ENCODE assay signal across 8 mouse cellular contexts in the genomic region with DNA sequence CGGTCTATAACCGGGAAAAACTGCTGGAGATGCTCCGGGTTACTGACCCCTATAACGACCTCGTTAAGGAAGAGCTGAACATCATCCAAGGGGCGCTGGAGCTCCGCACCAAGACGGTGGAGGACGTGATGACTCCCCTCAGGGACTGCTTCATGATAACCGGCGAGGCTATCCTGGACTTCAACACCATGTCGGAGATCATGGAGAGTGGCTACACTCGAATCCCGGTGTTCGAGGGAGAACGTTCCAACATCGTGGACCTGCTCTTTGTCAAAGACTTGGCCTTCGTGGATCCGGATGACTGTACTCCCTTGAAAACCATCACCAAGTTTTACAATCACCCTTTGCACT. TPM values are rescaled to one million over a fixed set of nuclear protein-coding genes. Genes with fewer than 3 reads are reported as not detected.
A peak's percentile ranks its signal among the peaks of the same experiment; 100 is the strongest.
DNase-seq lines count a peak whose midpoint lies in the region; ATAC-seq and TF ChIP-seq lines count a peak whose summit lies in the region.

No protein-coding gene starts in this region.

- H3K4me1 ChIP-seq in cerebellum, adult 2 months (ENCODE audit: control insufficient read depth, insufficient read depth, low read length), result no peaks in the 10 kb centered on the region
- H3K4me1 ChIP-seq in neural tube, embryonic 11.5 days (ENCODE audit: control insufficient read depth, insufficient read depth, low read length), result peaks cover 11% of the 10 kb centered on the region; the same call in 1 of the 2 replicates
- H3K4me1 ChIP-seq in forebrain, postnatal 0 days (ENCODE audit: insufficient read depth), result peaks cover 18% of the 10 kb centered on the region
- H3K4me1 ChIP-seq in liver, embryonic 13.5 days (replicated peaks), result peaks cover 54% of the 10 kb centered on the region
- peaks cover 12% of the 10 kb centered on the region for H3K4me1 ChIP-seq in stomach, embryonic 16.5 days (ENCODE audit: control insufficient read depth, insufficient read depth, low read length)

- DNase-seq in cerebellum, adult 2 months, result peak in 1 of 2 experiments; percentile 40
- no peak for DNase-seq in cerebellum, adult 9-11 months
- DNase-seq in neural tube, embryonic 11.5 days (ENCODE audit: low spot score), result peak; percentile 52
- DNase-seq in neural tube, embryonic 10.5 days (ENCODE audit: extremely low spot score, low spot score), result no peak
- no peak for DNase-seq in forebrain, postnatal 0 days
- no peak for DNase-seq in liver, embryonic 13.5 days
- no peak for DNase-seq in frontal cortex, adult 2 months (ENCODE audit: extremely low spot score in 1 of 2, low spot score in 1 of 2)

- WGBS in cerebellum, adult 2 months, result under 1% methylated on average over 19 of the region's 19 CpGs
- under 1% methylated on average over 19 of the region's 19 CpGs for WGBS in neural tube, embryonic 11.5 days
- 3% methylated on average over 19 of the region's 19 CpGs for WGBS in forebrain, postnatal 0 days
- WGBS in liver, embryonic 13.5 days (ENCODE audit: insufficient replicate concordance), result 2% methylated on average over 19 of the region's 19 CpGs
- 5% methylated on average over 19 of the region's 19 CpGs for WGBS in stomach, embryonic 16.5 days

- no peaks in the 10 kb centered on the region for H3K27me3 ChIP-seq in cerebellum, adult 2 months (ENCODE audit: control insufficient read depth, insufficient read depth, low read length)
- peaks cover 11% of the 10 kb centered on the region for H3K27me3 ChIP-seq in neural tube, embryonic 11.5 days (ENCODE audit: control insufficient read depth, insufficient read depth, low read length)
- H3K27me3 ChIP-seq in forebrain, postnatal 0 days (ENCODE audit: insufficient read depth, low read length), result 0 out of 2 replicates have a peak, but pooled peaks cover 4% of the 10 kb centered on the region
- H3K27me3 ChIP-seq in liver, embryonic 13.5 days, result peaks cover 52% of the 10 kb centered on the region
- 0 out of 2 replicates have a peak, but pooled peaks cover 7% of the 10 kb centered on the region for H3K27me3 ChIP-seq in stomach, embryonic 16.5 days (ENCODE audit: control insufficient read depth, insufficient read depth, low read length)

- ATAC-seq in neural tube, embryonic 11.5 days (ENCODE audit: insufficient read depth, low FRiP score, low TSS enrichment), result no peak
- no peak for ATAC-seq in forebrain, postnatal 0 days
- ATAC-seq in liver, embryonic 13.5 days (ENCODE audit: low read depth), result no peak
- ATAC-seq in stomach, embryonic 16.5 days (ENCODE audit: insufficient read depth, low FRiP score), result no peak

- H3K4me3 ChIP-seq in cerebellum, adult 2 months (replicated peaks; ENCODE audit: insufficient read depth, low read depth, low read length), result peak overlapping the region; percentile 73
- peak overlapping the region; percentile 78 for H3K4me3 ChIP-seq in neural tube, embryonic 11.5 days (ENCODE audit: low read depth, low read length)
- peak overlapping the region; percentile 91 for H3K4me3 ChIP-seq in forebrain, postnatal 0 days (ENCODE audit: low read depth, low read length)
- peak overlapping the region; percentile 96 for H3K4me3 ChIP-seq in liver, embryonic 13.5 days (replicated peaks)
- H3K4me3 ChIP-seq in stomach, embryonic 16.5 days (replicated peaks; ENCODE audit: low read length), result peak overlapping the region; percentile 93

- TF ChIP-seq POLR2A in cerebellum, adult 2 months (IDR thresholded peaks at IDR 0.05; ENCODE audit: borderline replicate concordance, insufficient read depth, low read length), result 0 out of 2 replicates have a peak, but pooled peaks have one; percentile 13

- TF ChIP-seq CTCF in cerebellum, adult 2 months (IDR thresholded peaks at IDR 0.05; ENCODE audit: borderline replicate concordance, insufficient read depth, low read depth, low read length), result no peak
- TF ChIP-seq CTCF in forebrain, postnatal 0 days (IDR thresholded peaks at IDR 0.05; ENCODE audit: low read depth), result no peak

- peak overlapping the region; percentile 77; the same call in 1 of the 2 replicates for H3K9ac ChIP-seq in neural tube, embryonic 11.5 days (ENCODE audit: low read length)
- peak overlapping the region; percentile 84 for H3K9ac ChIP-seq in forebrain, postnatal 0 days
- peak overlapping the region; percentile 85 for H3K9ac ChIP-seq in liver, embryonic 13.5 days
- H3K9ac ChIP-seq in stomach, embryonic 16.5 days (ENCODE audit: low read length), result peak overlapping the region; percentile 86; the same call in 1 of the 2 replicates

- no peaks in the 10 kb centered on the region for H3K9me3 ChIP-seq in neural tube, embryonic 11.5 days (ENCODE audit: control insufficient read depth, low read length)
- H3K9me3 ChIP-seq in forebrain, postnatal 0 days (ENCODE audit: low read length), result no peaks in the 10 kb centered on the region
- H3K9me3 ChIP-seq in liver, embryonic 13.5 days (replicated peaks), result no peaks in the 10 kb centered on the region
- no peaks in the 10 kb centered on the region for H3K9me3 ChIP-seq in stomach, embryonic 16.5 days (replicated peaks; ENCODE audit: control insufficient read depth, low read length)

- H3K4me2 ChIP-seq in neural tube, embryonic 11.5 days (ENCODE audit: low read depth), result peak overlapping the region; percentile 97
- H3K4me2 ChIP-seq in forebrain, postnatal 0 days (ENCODE audit: low read depth), result peak overlapping the region; percentile 92
- H3K4me2 ChIP-seq in liver, embryonic 13.5 days, result peak overlapping the region; percentile 100
- peak overlapping the region; percentile 91 for H3K4me2 ChIP-seq in stomach, embryonic 16.5 days (ENCODE audit: low read depth, low read length)

- H3K27ac ChIP-seq in cerebellum, adult 2 months (ENCODE audit: insufficient read depth, low read length), result peak overlapping the region; percentile 80
- H3K27ac ChIP-seq in neural tube, embryonic 11.5 days (ENCODE audit: low read depth, low read length), result no peak overlapping the region
- H3K27ac ChIP-seq in forebrain, postnatal 0 days (ENCODE audit: low read depth, low read length), result no peak overlapping the region
- no peak overlapping the region for H3K27ac ChIP-seq in liver, embryonic 13.5 days
- no peak overlapping the region for H3K27ac ChIP-seq in stomach, embryonic 16.5 days (ENCODE audit: low read length)

- no peaks in the 10 kb centered on the region for H3K36me3 ChIP-seq in neural tube, embryonic 11.5 days (ENCODE audit: control insufficient read depth, insufficient read depth, low read length)
- no peaks in the 10 kb centered on the region for H3K36me3 ChIP-seq in forebrain, postnatal 0 days (ENCODE audit: insufficient read depth)
- H3K36me3 ChIP-seq in liver, embryonic 13.5 days, result no peaks in the 10 kb centered on the region
- H3K36me3 ChIP-seq in stomach, embryonic 16.5 days (ENCODE audit: control insufficient read depth, insufficient read depth, low read length), result no peaks in the 10 kb centered on the region

RNA-seq across cellular contexts. Expression of a gene that starts 1.6 kb away (rescaled TPM):
- 31.2 and 31.4 TPM in 2 replicates for polyA plus RNA-seq in cerebellum, adult 2 months (2012; rRNA removed)
- polyA plus RNA-seq in neural tube, embryonic 11.5 days (2014; fragmentation: Nextera tagmentation; extraction: Ambion mirVana), result 5.4 and 6.8 TPM in 2 replicates
- total RNA-seq in forebrain, postnatal 0 days (2014; rRNA removed), result 11.7 and 16.6 TPM in 2 replicates
- polyA plus RNA-seq in forebrain, postnatal 0 days (2015; fragmentation: Nextera tagmentation; extraction: Ambion mirVana), result 5.2 and 6.2 TPM in 2 replicates
- polyA plus RNA-seq in liver, embryonic 13.5 days (2015; fragmentation: Nextera tagmentation; extraction: Ambion mirVana), result 1.2 and 1.7 TPM in 2 replicates
- polyA plus RNA-seq in stomach, embryonic 16.5 days (2015; fragmentation: Nextera tagmentation; extraction: Ambion mirVana), result 1.5 TPM in 2 replicates
- 26.8 and 30.6 TPM in 2 replicates for polyA plus RNA-seq in frontal cortex, adult 2 months (2012; rRNA removed)

RNA-seq across cellular contexts. Expression of a gene that starts 55.7 kb away (rescaled TPM):
- polyA plus RNA-seq in cerebellum, adult 2 months (2012; rRNA removed), result 16.5 and 16.8 TPM in 2 replicates
- polyA plus RNA-seq in neural tube, embryonic 11.5 days (2014; fragmentation: Nextera tagmentation; extraction: Ambion mirVana), result 33.0 and 35.2 TPM in 2 replicates
- total RNA-seq in forebrain, postnatal 0 days (2014; rRNA removed), result 14.5 and 17.4 TPM in 2 replicates
- polyA plus RNA-seq in forebrain, postnatal 0 days (2015; fragmentation: Nextera tagmentation; extraction: Ambion mirVana), result 14.4 and 18.4 TPM in 2 replicates
- polyA plus RNA-seq in liver, embryonic 13.5 days (2015; fragmentation: Nextera tagmentation; extraction: Ambion mirVana), result 17.7 and 20.4 TPM in 2 replicates
- polyA plus RNA-seq in stomach, embryonic 16.5 days (2015; fragmentation: Nextera tagmentation; extraction: Ambion mirVana), result 26.6 and 28.1 TPM in 2 replicates
- polyA plus RNA-seq in frontal cortex, adult 2 months (2012; rRNA removed), result 21.6 and 22.6 TPM in 2 replicates
